In the genomic region with DNA sequence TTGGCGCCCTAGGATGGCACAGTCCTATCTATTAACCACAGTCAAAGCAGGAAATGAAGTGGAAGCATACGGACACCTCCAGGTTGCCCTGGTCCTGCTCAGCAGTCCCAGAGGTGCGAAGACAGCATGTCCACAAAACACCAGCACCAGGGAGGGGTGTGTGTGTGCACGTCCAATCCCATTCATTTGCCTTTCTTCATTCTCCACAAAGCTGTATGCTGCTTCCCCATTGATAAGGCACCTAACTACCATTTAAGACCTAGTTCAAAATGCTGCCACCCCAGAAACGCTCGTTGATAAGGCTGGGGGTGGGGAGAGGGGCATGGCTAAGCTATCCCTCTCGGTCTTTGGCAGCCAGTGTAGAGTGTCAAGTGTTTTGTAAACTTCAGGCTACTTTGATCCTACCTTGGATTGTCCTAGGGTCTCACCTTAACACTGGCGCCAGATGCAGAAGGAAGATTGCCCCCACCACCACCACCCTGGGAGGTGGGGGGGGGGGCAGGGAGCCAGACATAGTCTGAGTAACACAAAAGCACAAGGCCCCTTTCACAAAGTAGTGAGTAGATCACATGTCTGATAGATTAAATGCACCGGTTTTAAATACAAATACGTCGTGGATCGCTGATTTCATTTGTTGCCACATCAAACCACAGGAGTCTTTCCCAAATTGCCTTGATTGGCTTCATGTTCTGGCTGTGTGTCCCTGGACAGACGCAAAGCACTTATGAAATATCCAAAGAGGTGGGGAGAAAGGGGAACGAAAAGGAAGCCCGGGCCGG, we compare ENCODE assay signal across 8 mouse cellular contexts. TPM values are rescaled to one million over a fixed set of nuclear protein-coding genes. Genes with fewer than 3 reads are reported as not detected.
A peak's percentile ranks its signal among the peaks of the same experiment; 100 is the strongest.
DNase-seq lines count a peak whose midpoint lies in the region; ATAC-seq and TF ChIP-seq lines count a peak whose summit lies in the region.

No protein-coding gene starts in this region.

- H3K9ac ChIP-seq in heart, embryonic 15.5 days: peak overlapping the region; percentile 93
- peak overlapping the region; percentile 93 for H3K9ac ChIP-seq in MEL (ENCODE audit: control insufficient read depth, low read depth, low read length, poor library complexity, severe bottlenecking)
- peak overlapping the region; percentile 91 for H3K9ac ChIP-seq in limb, embryonic 11.5 days (ENCODE audit: low read length)

- H3K4me3 ChIP-seq in heart, embryonic 15.5 days: peak overlapping the region; percentile 68
- peak overlapping the region; percentile 88 to 89 for H3K4me3 ChIP-seq in MEL (ENCODE audit: control insufficient read depth in 1 of 2, insufficient read depth in 1 of 2, low read depth in 2 of 2, low read length in 2 of 2)
- peak overlapping the region; percentile 85 for H3K4me3 ChIP-seq in limb, embryonic 11.5 days (ENCODE audit: low read depth, low read length)

- peak overlapping the region; percentile 92 for H3K27ac ChIP-seq in heart, embryonic 15.5 days
- H3K27ac ChIP-seq in MEL (ENCODE audit: control insufficient read depth, low read depth, low read length): peak overlapping the region; percentile 99
- peak overlapping the region; percentile 90 for H3K27ac ChIP-seq in limb, embryonic 11.5 days (replicated peaks; ENCODE audit: low read depth, low read length)

- TF ChIP-seq RAD21 in MEL (IDR thresholded peaks at IDR 0.05; ENCODE audit: low read depth, low read length): no peak

- peak; percentile 73 to 92 for TF ChIP-seq EP300 in MEL (IDR thresholded peaks at IDR 0.05; ENCODE audit: low read depth in 1 of 2, low read length in 2 of 2)

- peak; percentile 26 to 83; a peak in 3 of 4 replicates for TF ChIP-seq POLR2A in MEL (IDR thresholded peaks at IDR 0.05; ENCODE audit: control insufficient read depth in 1 of 2, insufficient read depth in 1 of 2, low read depth in 1 of 2, low read length in 2 of 2, poor library complexity in 1 of 2)

- no peak for ATAC-seq in heart, embryonic 15.5 days (replicated peaks; ENCODE audit: insufficient number of reproducible peaks, insufficient read depth, low FRiP score, low read depth)
- peak; percentile 55 for ATAC-seq in erythroid progenitor cell, adult 5-6 weeks (replicated peaks; ENCODE audit: low FRiP score, poor library complexity, severe bottlenecking)
- no peak for ATAC-seq in limb, embryonic 11.5 days (ENCODE audit: insufficient number of reproducible peaks, low FRiP score, low TSS enrichment, low read depth)

- H3K36me3 ChIP-seq in heart, embryonic 15.5 days: no peaks in the 10 kb centered on the region
- H3K36me3 ChIP-seq in MEL (ENCODE audit: control insufficient read depth in 1 of 2, insufficient read depth in 2 of 2, low read length in 2 of 2): peaks cover 0 to 34% of the 10 kb centered on the region in 2 experiments; a peak in 2 of 4 replicates
- H3K36me3 ChIP-seq in limb, embryonic 11.5 days (ENCODE audit: control insufficient read depth, insufficient read depth, low read length): no peaks in the 10 kb centered on the region

- peak overlapping the region; percentile 97 for H3K4me2 ChIP-seq in heart, embryonic 15.5 days
- peak overlapping the region; percentile 80 for H3K4me2 ChIP-seq in limb, embryonic 11.5 days (ENCODE audit: low read depth, severe bottlenecking)

- H3K4me1 ChIP-seq in heart, embryonic 15.5 days (replicated peaks): peaks cover 19% of the 10 kb centered on the region
- peaks cover 19 to 31% of the 10 kb centered on the region in 2 experiments for H3K4me1 ChIP-seq in MEL (ENCODE audit: control insufficient read depth in 1 of 2, insufficient read depth in 2 of 2, low read length in 2 of 2)
- peaks cover 8% of the 10 kb centered on the region for H3K4me1 ChIP-seq in limb, embryonic 11.5 days (ENCODE audit: control insufficient read depth, insufficient read depth, low read length)

- intact Hi-C loops in heart, postnatal 25 days (cut with DNase I): loop anchor here (2.0 to 5.0 kb wide), 3 partner anchors 50 to 131 kb away; no protein-coding TSS in a partner anchor
- intact Hi-C loops in left cerebral cortex, postnatal 4 days (cut with DNase I): loop anchor here (2.0 to 10.0 kb wide), 3 partner anchors 54 to 256 kb away; no protein-coding TSS in a partner anchor

- no peaks in the 10 kb centered on the region for H3K9me3 ChIP-seq in heart, embryonic 15.5 days (replicated peaks)
- H3K9me3 ChIP-seq in MEL (replicated peaks; ENCODE audit: insufficient read depth, low read length): no peaks in the 10 kb centered on the region
- no peaks in the 10 kb centered on the region for H3K9me3 ChIP-seq in limb, embryonic 11.5 days (ENCODE audit: control insufficient read depth, low read length)

- peaks cover 60% of the 10 kb centered on the region for H3K79me2 ChIP-seq in MEL (ENCODE audit: control insufficient read depth, insufficient read depth, low read length, poor library complexity)

- no peaks in the 10 kb centered on the region for H3K27me3 ChIP-seq in heart, embryonic 15.5 days
- H3K27me3 ChIP-seq in MEL (ENCODE audit: control insufficient read depth in 1 of 2, insufficient read depth in 2 of 2, low read length in 2 of 2): no peaks in the 10 kb centered on the region
- H3K27me3 ChIP-seq in limb, embryonic 11.5 days (ENCODE audit: control insufficient read depth, insufficient read depth, low read length): no peaks in the 10 kb centered on the region

- WGBS in heart, embryonic 15.5 days: 20% methylated on average over 16 of the region's 16 CpGs
- 21% methylated on average over 16 of the region's 16 CpGs for WGBS in limb, embryonic 11.5 days

- no peak for TF ChIP-seq CTCF in MEL (IDR thresholded peaks at IDR 0.05 in 2 of 3, conservative IDR thresholded peaks at IDR 0.05 in 1 of 3; ENCODE audit: control insufficient read depth in 1 of 3, insufficient read depth in 1 of 3, low read depth in 2 of 3, low read length in 3 of 3, poor library complexity in 1 of 3, severe bottlenecking in 1 of 3)

- no peak for DNase-seq in heart, postnatal 25 days (ENCODE audit: low spot score)
- DNase-seq in MEL (ENCODE audit: low read depth, low spot score): peak; percentile 98
- no peak for DNase-seq in limb, embryonic 11.5 days (ENCODE audit: low spot score)
- DNase-seq in neural tube, embryonic 10.5 days (ENCODE audit: extremely low spot score, low spot score): peak; percentile 23
- DNase-seq in left cerebral cortex, postnatal 4 days: no peak
- DNase-seq in layer of hippocampus, postnatal 25 days (ENCODE audit: extremely low spot score in 1 of 2, low spot score in 1 of 2): no peak

TF ChIP-seq in MEL, 35 proteins besides CTCF, POLR2A, EP300 and RAD21 (continues in another document):
- peak; percentile 28; the same call in 1 of the 2 replicates for TF ChIP-seq SMC3 (IDR thresholded peaks at IDR 0.05; ENCODE audit: low read depth, low read length)
- TF ChIP-seq RCOR1 (IDR thresholded peaks at IDR 0.05; ENCODE audit: low read depth, low read length): peak; percentile 45; the same call in 1 of the 2 replicates
- no peak for TF ChIP-seq NRF1 (IDR thresholded peaks at IDR 0.05; ENCODE audit: insufficient read depth, low read depth, low read length, poor library complexity, severe bottlenecking)
- peak; percentile 95 for TF ChIP-seq SIN3A (IDR thresholded peaks at IDR 0.05; ENCODE audit: low read length)
- TF ChIP-seq POLR2AphosphoS2 (IDR thresholded peaks at IDR 0.05; ENCODE audit: low read length): peak; percentile 81
- peak; percentile 88 for TF ChIP-seq TAL1 (IDR thresholded peaks at IDR 0.05; ENCODE audit: low read length)
- TF ChIP-seq MAX (IDR thresholded peaks at IDR 0.05; ENCODE audit: low read length): peak; percentile 99
- TF ChIP-seq JUND (IDR thresholded peaks at IDR 0.05; ENCODE audit: low read depth, low read length): no peak
- peak; percentile 59 for TF ChIP-seq CHD2 (IDR thresholded peaks at IDR 0.05; ENCODE audit: low read length)
- TF ChIP-seq MXI1 (IDR thresholded peaks at IDR 0.05; ENCODE audit: low read depth, low read length): peak; percentile 62; the same call in 1 of the 2 replicates
- peak; percentile 97 for TF ChIP-seq GATA1 (IDR thresholded peaks at IDR 0.05; ENCODE audit: low read depth, low read length)
- TF ChIP-seq POLR2AphosphoS5 (IDR thresholded peaks at IDR 0.05; ENCODE audit: borderline replicate concordance, low read depth, low read length): peak; percentile 68; the same call in 1 of the 2 replicates
- no peak; the same call in 1 of the 2 replicates for TF ChIP-seq HCFC1 (IDR thresholded peaks at IDR 0.05; ENCODE audit: low read depth, low read length)
- TF ChIP-seq ELF1 (IDR thresholded peaks at IDR 0.05; ENCODE audit: low read depth, low read length): peak; percentile 27; the same call in 1 of the 2 replicates
- TF ChIP-seq ZNF384 (IDR thresholded peaks at IDR 0.05; ENCODE audit: low read depth, low read length): 0 out of 2 replicates have a peak, but pooled peaks have one; percentile 11
- TF ChIP-seq BHLHE40 (IDR thresholded peaks at IDR 0.05; ENCODE audit: borderline replicate concordance, low read depth, low read length): peak; percentile 45; the same call in 1 of the 2 replicates
- peak; percentile 93 for TF ChIP-seq TBP (IDR thresholded peaks at IDR 0.05; ENCODE audit: low read depth, low read length)

RNA-seq across cellular contexts. Expression of a gene that starts 2.1 kb away (rescaled TPM):
- 15.2 and 18.0 TPM in 2 replicates for polyA plus RNA-seq in heart, embryonic 15.5 days (2015; fragmentation: Nextera tagmentation; extraction: Ambion mirVana)
- 10 to 100 TPM; 65.1 to 72.6 TPM for total RNA-seq in heart, postnatal 25 days (2021)
- 19.3 and 31.9 TPM in 2 replicates for total RNA-seq in MEL (2012; rRNA removed)
- polyA plus RNA-seq in MEL (2012; ENCODE audit: insufficient read depth in 1 of 2, insufficient read length in 2 of 2, low read depth in 1 of 2, low replicate concordance in 2 of 2, missing spikeins in 1 of 2): 10 to 100 TPM in 1 of 2 experiments, not detected in 1; 25.3 TPM
- 27.4 and 35.2 TPM in 2 replicates for total RNA-seq in erythroid progenitor cell, adult 5-6 weeks (2015; ENCODE audit: low replicate concordance)
- total RNA-seq in erythroid progenitor cell, adult 5-6 weeks (2017; ENCODE audit: low replicate concordance): 14.7 and 21.9 TPM in 2 replicates
- polyA plus RNA-seq in limb, embryonic 11.5 days (2014; fragmentation: Nextera tagmentation; extraction: Ambion mirVana): 35.3 and 39.9 TPM in 2 replicates
- 10 to 100 TPM; 78.8 to 79.4 TPM for total RNA-seq in left cerebral cortex, postnatal 4 days (2021)
- total RNA-seq in layer of hippocampus, postnatal 25 days (2021): 10 to 100 TPM; 53.6 to 58.3 TPM

RNA-seq across cellular contexts. Expression of a gene that starts 10.8 kb away (rescaled TPM):
- 132 and 134 TPM in 2 replicates for polyA plus RNA-seq in heart, embryonic 15.5 days (2015; fragmentation: Nextera tagmentation; extraction: Ambion mirVana)
- 10 to 100 TPM; 84.7 to 87.4 TPM for total RNA-seq in heart, postnatal 25 days (2021)
- 149 and 173 TPM in 2 replicates for total RNA-seq in MEL (2012; rRNA removed)
- polyA plus RNA-seq in MEL (2012; ENCODE audit: insufficient read depth in 1 of 2, insufficient read length in 2 of 2, low read depth in 1 of 2, low replicate concordance in 2 of 2, missing spikeins in 1 of 2): 100 to 1,000 TPM; 139 to 437 TPM
- total RNA-seq in erythroid progenitor cell, adult 5-6 weeks (2015; ENCODE audit: low replicate concordance): 34.0 and 44.0 TPM in 2 replicates
- total RNA-seq in erythroid progenitor cell, adult 5-6 weeks (2017; ENCODE audit: low replicate concordance): 74.1 and 85.4 TPM in 2 replicates
- 234 and 244 TPM in 2 replicates for polyA plus RNA-seq in limb, embryonic 11.5 days (2014; fragmentation: Nextera tagmentation; extraction: Ambion mirVana)
- total RNA-seq in left cerebral cortex, postnatal 4 days (2021): 10 to 100 TPM; 76.0 to 78.0 TPM
- 10 to 100 TPM; 65.9 to 72.2 TPM for total RNA-seq in layer of hippocampus, postnatal 25 days (2021)

Comparison
In these comparisons a context has a peak if more than half of its experiments do, and no peak if none do; other contexts are left out.
1. DNase-seq: peak in MEL (single experiment) and neural tube, embryonic 10.5 days (single experiment); none in heart, postnatal 25 days (single experiment), limb, embryonic 11.5 days (single experiment), left cerebral cortex, postnatal 4 days (single experiment) and layer of hippocampus, postnatal 25 days (0 of 2).
2. Peak in every context shown above with its lines, with median percentiles within 50 percentile points of each other: H3K27ac ChIP-seq, H3K4me3 ChIP-seq and H3K9ac ChIP-seq.